Mouse (Mus musculus): ENCODE results near the gene Crim1.
A peak's percentile ranks its signal among the peaks of the same experiment; 100 is the strongest.
"Not testable (repeated sequence)": the region's sequence is repeated elsewhere in the genome, so short reads cannot be mapped to it uniquely, and the experiment has no call there.

The Crim1 gene

DNA sequence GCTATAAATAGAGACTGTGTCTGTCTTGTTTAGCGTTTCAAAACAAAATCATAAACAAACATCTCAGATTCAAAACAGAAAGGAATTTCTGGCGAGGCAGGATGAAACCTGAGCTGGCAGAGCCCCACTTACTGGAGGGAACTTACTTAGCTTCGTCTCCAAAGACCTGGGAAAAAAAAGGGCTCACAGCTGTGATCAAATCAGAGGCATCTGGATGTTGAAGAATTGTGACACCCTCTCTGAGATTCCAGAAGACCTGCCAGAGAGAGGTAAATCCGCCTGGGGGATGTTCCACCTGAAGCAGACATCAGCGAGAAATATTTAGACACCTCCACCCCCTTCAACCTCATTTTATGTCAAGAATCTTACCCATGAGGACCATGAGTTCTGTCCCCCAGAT is 11.8 kb downstream of the Crim1 start:
- DNase-seq, result no peak

DNA sequence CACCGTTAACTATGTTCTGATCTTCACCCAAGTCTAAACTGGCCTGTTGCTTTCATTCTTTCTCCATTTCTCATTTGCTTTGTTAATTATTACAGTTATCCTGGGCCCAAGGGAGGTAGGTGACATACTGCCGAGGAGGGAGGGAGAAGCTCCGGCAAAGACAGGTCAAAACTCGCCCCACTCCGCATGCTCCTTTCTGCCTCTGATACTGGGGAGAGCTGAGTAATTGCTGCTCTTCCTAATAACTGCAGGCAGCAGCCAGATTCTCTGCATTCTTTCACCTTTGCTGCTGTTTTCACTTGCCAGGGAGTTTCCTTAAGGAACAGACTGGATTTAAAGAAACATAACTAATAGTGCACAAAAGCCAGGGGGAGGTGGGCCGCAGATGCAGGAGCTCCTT is 13.1 kb downstream of the Crim1 start:
- no peak for DNase-seq

DNA sequence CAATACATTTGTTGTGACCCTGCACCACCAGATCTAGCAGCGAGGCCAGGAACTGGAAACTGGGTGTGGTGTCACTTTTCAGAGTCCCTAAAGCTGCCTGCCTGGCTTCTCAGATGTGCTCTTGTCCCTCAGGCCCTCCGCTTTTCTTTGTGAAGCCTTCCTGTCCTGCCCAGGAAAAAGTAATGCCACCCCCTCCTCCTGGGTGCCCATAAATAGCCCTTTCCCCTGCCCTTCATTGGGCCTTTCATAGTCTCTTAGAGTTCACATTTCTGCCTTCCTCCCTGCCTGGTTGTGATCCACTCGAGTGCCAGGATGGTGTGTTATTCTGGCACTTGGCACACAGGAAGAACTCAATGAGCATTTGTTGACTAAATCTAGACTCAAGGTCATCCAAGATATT is 16.5 kb downstream of the Crim1 start:
- no peak for DNase-seq

DNA sequence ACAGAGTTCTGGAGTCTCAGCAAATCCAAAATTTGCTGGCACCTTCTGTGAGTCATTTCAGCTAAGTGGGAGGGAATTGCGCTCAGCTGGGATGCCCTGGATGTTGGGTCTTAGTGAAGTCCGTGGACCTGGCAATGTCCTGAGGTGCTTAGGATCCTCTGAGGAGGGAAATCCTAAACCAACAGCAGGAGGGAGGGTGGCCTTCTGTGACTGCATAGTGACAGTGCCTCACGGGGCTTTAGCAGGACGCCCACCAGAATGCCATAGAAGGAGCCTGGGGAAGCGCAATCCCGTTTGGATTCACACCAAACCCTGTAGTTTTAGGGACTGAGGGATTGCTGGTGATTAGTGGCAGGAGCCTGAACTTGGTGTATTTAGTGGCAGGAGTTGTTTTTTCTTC is 17.4 kb downstream of the Crim1 start:
- DNase-seq, result no peak

DNA sequence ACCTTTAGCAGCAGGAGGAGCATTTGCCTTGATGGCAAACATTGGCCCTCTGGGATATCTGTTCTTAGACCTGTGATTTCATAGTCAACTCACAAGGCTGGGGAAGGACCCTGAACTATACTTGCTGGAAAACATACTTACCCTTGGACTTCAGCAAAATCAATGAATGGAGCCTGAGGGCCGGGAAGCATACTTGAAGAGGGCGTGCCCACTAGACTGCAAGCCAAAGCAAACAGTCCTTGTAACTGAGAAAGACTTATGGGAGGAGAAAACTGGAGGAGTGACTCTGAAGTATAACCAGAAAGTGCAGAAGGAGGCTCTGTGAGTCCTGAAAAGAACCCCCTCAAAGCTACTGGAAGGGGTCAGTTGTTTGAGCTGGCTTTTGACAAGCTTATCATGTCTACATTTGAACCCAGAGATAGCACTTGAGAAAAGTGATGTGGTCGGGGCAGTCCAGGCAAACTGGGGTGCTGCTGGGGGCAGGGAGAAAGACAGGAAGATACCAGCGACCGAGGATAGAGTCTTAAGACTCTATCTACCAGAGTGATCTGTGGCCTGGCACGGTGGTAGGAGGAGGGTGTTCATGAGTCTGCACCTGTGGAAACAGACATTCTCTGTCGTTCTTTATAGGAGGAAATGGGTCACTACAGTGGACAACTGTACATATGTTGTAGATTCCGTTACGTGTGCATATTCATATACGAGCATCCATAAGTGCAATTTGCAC is 18.6 kb downstream of the Crim1 start:
- no peak for DNase-seq

DNA sequence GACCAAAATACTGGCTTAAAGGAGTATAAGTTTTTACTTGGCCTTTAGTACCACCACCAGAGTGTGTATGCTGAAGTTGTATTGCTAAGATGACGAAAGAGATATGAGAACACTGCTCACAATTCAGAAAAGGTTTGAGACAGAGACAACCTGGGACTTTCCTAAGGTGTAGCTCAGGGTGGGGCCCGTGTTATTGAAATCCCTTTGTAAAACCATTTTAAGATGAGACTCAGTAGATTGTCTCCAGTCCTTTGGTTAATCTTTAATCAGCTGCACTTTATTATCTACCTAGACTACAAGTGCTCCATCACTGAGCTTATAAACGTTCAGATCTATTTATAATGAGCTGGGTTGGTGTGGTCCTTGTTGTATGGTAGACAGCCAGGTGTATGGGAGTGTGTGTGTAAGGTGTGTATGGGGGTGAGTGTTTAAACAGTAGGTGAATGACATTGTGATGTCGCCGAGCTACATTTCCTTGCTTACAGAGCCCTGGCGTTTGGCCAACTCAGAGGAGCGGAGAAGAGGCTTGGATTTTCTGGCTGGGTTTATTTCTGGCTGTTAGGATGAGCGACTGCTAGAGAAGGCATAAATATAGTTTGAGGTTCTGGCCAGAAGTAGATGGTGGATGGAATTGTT is 21.1 kb downstream of the Crim1 start:
- peak; percentile 29 for DNase-seq

DNA sequence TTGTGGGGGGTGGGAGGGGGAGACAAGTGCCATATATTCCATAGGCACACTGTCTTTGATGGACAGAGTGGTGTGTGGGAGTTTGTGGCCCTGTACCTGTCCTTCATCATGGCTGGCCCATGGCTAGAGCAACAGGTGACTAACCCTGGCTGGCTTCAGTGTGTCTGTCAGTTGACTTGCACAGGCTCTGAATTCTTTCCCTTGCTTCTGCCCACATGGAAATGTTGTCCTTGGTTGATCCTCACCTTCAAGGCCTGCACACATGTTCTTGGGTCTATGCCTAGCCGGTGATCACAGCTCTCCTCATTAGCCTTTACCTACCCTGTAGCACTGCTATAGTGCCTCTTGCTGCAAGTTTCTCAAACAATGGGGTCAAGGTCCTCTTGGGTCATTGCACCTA is 21.8 kb downstream of the Crim1 start:
- no peak for DNase-seq

DNA sequence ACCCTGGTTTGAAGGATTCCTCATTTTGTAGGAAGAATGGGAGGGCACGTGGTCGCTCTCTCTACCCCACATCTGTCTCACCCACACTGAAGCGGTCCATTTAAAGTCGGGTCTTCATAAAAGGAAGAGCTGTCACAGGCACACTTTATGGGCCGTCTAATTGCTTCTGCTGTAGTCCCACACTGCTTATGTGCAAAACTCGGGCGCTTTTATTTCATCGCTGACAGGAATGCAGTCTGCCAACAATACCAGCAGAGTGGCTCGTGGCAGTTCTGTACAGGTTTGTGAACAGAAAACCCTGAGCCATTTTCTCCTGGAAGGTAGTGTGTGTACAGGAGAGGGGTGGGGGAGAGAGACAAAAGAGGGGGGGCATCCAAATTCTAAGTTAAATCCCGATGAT is 23.9 kb downstream of the Crim1 start:
- DNase-seq, result no peak

DNA sequence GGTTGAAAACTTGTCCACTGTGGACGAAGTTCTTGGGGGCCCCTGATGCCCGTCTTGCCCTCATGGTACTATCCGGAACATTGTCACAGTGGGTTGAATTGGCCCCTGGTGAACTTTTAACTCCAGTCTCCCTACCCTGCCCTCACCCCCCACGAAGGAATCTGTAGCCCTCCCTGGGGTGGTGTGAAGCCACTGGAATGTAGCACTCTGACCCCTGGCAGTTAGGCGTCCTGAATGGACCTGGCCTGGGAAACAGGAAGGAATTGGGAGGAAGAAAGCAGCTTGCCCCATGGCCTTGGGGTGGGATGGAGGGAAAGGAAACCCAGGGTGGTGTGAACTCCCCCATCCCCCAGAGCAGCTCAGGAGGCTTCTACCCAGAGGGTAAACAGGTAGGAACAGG is 25.5 kb downstream of the Crim1 start:
- DNase-seq, result no peak

DNA sequence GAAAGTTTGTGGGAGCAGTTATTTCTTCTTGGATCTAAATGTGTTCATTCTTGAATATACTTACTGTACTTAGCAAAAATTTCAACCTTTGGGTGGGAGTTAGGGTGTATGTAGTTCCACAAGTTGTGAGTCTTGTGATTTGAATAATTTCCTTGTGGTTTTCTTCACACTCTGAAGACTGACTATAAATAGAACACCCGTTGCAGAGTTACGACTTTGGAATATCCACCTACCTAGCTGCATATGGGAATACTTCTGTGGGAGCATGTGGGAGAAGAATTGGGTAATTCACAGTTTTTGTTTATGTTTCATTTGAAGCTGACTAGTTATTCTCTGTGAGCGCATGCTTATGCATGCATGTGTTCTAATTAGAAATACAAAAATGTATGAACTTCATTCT is 27.2 kb downstream of the Crim1 start:
- DNase-seq, result no peak

DNA sequence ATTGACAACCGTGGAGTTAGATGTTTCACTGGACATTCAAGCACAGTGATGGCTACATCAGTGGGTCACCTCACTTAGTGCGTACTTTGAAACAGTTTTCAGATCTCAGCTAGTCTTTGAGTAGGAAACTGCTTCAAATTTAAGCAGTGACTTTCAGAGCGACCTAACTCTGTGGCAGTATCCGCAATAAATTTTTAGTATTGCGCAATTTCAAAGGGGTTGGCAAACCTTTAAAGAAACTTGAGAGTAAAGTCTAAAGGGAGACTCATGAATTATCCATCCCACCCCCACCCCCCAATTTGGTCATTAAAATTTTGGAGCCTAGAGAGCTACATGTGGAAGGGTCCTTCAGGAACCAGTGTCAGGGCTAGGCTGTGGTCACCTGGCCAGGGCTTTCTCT is 31.5 kb downstream of the Crim1 start:
- DNase-seq, result no peak

DNA sequence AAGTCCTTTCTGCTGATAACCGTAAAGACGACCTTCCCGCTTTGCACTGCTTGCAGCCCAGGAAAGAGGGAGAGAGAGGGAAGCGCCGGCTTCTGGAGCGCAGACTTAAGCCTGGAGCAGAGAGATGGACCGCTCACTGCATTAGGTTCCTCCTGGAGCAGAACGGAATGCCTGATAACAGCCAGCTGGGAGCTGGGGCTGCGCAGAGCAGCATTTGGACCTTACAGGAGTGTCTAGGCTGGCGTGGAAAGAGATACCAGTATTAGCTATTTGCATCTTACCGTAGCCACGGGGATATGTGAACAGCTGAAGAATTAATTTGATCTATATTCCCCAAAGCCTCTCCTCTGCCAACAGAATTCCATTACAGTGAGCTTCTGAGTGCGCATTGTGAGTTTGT is 32.7 kb downstream of the Crim1 start:
- DNase-seq, result no peak

DNA sequence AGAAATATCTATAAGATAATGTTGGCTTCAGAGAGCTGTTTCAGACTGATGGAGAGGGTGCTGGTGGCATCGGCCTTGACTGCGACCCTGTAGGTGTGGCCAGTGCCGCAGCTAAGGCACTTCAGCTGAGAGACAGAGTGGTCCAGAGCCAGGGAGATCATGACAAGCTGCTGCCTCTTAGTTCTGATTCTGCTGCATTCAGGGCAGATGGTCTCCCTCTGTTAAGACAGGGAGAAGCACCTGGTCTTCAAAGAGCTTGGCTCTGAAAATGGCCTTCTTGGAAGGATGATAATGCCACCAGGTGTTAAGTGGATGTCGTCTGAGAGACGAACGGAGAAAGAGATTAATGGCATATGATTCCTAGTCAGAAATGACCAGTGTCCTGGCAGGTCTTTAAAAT is 33.8 kb downstream of the Crim1 start:
- DNase-seq, result peak; percentile 30

DNA sequence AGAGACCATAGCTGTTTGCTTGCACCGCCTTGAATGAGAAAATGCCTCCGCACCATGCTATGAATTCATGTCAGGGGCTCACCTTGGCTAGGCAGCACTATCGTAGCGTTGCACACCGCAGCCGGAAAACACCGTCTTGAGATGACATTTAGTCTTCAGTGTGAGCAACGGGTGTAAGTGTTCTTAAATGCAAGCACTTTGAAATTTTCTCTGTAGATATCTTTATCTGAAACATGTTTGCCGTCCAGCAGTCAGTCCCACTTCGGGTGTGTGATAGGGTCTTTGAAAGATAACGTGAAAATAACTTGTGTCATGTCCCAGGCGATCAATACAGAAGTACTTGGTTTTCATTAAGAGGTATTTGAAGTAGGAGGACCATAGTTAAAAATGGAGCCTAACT is 36.1 kb downstream of the Crim1 start:
- DNase-seq, result no peak

DNA sequence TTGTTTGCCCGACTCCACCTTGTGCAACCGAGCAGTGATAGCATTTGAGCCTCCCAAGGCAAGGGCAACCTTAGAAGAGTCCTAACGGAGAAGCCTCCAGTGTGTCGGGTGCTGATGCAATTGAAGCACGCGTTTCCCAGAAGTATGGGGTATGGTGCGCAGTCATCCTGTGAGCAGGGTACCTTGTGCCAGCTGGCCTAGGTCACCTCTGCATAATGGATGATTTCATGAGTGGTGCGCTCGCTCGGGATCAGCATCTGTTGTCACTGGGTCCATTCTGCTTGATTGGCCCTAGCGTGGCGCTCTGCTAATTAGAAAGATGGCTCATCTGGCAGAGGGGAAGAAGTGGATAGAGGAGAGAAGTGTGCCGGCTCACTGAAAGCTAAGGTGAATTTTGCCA is 37.9 kb downstream of the Crim1 start:
- no peak for DNase-seq

DNA sequence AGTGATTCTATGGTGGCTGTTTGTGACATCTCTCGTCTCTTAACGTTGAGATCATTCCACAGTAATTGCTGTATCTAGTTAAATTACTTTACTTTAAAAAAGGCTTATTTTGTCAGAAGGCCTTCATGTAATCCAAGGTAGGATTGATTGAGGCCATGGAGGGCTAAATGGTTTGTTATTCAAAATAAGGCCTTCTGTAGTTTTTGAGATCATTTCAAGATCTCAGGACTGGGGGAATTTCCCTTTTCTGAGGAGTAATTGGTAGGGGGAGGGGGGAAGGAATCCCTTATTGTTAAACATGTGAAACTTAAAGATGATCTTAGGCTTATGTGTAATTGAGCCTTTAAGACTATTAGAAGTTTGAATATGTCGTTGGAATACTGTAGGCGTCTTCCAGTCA is 40.1 kb downstream of the Crim1 start:
- DNase-seq, result no peak

DNA sequence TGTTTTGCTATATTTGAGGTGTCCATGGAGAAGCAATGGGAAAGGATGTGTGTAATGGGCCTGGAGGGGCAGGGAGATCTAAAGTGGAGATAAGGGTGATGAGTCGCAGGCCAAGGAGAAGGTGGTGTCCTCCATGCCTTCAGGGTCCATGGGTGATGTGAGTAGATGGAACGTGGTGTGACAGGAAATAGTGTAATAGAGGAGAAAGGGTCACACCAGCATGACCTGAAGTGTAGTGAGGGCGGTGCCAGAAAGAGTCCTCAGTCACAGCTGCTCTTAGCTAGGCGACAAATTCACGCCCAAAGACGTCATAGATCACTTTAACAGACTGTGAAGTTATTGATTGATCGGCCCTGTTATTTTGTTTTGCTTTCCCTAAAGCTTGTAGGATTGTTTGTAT is 41.2 kb downstream of the Crim1 start:
- no peak for DNase-seq

DNA sequence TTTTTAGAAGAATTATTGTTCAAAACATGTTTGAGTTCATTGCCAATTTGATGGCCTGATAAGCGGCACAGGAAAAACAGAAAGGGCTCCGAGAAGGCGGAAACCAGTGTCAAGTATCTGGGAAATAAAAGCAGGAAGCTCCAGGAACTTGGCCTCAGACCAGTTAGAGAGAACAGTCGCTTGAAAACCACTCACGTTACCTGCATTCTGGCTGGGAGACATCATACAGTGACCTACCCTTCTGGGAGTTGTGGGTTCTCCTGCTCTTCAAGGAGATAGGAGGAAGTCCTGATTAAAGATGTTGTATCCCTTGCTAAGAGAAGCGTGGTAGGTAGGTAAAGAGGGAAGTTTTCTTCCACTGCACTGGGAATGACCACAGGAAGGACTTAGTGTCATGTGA is 44.7 kb downstream of the Crim1 start:
- no peak for DNase-seq

DNA sequence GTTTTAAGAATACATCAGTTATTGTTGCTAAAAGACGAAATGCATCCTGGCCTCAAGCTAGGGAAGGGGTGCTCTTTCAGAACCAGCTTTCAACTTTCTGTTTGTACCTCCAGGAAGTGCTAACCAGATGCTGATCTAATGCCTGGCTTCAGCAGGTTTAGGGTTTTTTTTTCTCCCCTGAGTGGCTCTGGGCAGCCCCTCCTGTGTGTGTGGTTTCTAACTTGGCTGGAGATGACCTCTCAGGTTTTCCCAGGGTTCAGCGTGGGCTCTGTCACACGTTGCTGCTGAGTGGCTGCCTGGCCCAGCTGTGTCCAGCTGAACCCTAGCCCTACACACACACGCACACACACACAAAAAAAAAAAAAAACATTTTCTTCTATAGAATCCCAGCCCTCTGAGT is 45.4 kb downstream of the Crim1 start:
- DNase-seq, result no peak

DNA sequence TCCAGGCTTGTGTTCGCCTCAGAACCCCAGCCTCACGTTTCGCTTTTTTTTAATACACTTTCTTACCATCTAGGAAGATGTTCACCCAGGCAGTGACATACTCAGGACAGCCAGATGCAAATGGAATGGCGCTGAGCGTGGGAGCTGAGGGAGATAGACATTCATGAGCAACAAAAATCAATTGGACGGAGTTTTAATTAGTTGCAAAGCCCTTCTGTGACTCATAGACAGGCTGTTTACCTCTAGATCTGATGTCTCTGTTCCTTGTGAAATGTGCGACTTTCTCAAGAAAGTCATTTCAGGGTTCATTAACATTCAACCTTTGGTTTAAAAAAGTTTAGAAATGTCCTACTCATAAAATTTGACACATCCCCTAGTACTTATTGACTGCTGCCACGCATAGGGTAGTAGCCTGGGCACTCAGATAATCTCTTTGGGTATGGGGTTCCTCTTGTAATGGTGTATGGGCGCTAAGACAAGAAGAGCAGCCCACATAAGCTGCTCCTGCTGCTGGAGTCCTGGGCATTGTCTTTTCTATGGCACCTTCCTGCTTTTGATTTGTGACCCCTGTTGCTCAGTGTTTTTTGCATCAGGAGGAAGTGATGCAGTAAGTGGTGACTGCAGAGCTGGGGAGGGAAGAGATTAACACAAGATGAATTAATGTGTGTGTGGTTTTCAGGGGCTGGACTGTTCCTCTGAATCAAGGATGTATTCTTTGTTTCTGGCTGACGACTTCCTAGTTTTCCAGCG is 46.8 kb downstream of the Crim1 start:
- no peak for DNase-seq

DNA sequence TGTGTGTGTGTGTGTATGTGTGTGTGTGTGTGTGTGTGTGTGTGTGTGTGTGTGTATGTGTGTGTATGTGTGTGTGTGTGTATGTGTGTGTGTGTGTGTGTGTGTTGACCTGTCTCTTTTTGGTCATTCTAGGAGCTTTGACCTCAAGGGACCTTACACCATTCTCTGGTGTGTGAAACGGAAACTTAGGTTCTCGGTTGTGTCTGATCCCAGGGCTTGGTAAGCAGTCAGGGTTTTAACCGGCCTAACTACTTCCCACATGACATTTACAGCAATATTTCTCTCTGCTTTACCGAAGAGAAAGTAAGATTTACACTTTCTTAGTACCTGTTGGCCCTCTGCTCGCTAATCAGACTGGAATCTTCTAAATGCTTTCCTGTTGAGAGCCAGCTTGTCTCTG is 48.1 kb downstream of the Crim1 start:
- DNase-seq, result no peak

DNA sequence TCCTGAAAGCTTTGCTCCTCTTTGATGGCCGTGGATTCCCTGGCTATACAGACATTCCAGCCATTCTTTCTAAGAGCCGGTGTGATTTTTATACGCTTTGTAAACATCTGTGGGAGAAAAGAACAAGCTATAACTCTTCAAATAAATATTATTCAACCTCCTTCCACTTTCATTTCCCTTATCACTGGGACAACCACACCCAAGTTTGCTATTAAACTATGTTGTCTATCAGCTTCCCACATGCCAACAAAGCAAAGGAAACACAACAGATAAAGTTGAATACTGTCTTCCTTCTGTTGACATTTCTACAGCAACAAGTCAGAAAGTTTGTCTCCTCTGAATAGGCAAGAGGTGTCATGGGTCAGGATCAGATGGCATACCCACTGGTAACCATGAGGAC is 48.9 kb downstream of the Crim1 start:
- no peak for DNase-seq

DNA sequence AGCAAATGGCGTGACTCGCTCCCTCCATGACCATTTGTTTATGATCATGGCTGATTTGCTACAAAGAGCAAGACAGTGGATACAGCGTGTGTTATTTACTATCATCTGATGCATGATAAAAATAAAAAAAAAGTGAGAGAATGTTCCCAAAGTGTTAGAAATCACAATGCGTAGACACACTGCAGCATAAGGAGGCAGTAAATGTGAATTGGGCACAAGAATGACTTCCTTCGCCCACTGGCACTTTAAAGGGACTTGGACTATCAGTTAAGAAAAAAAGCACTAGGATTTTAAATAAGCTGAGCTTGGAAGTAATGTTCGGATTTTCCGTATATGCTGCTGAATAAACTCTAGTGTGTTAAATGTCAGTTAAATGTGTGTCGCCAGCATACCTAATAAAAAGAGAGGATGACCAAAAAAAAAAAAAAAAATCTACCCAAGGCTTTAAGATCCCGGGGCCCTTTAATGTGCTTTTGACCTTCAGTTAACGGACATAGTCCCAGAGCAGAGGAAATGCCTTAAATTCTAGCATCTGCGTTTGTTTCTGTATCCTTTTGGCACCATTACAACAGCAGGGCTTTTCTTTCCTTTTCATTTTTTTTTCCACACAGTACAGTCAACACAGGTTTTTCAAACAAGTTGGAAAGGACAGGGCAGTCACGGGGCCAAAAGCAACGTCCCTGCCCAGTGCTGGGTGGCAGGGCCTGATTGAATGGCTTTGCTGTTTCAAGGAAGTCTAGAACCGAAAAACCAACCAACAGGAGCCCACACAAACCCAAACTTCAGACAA is 50.3 kb downstream of the Crim1 start:
- no peak for DNase-seq

DNA sequence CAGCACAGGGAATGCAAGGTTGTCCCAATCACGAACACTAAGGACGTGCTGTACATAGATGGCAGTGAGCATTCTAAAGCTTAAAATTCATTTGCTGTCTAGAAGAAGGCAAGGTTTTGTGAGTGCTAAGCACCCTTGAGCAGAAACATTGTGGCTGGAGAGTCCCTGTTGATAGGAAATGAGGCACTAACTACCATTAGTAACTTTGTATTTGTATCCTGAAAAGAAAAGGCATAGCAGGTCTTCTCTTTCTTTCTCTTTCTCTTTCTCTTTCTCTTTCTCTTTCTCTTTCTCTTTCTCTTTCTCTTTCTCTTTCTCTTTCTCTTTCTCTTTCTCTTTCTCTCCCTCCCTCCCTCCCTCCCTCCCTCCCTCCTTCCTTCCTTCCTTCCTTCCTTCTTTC is 53.5 kb downstream of the Crim1 start:
- not testable (repeated sequence) for DNase-seq
